Mouse (Mus musculus): ENCODE data around the gene Irgc1.

DNA sequence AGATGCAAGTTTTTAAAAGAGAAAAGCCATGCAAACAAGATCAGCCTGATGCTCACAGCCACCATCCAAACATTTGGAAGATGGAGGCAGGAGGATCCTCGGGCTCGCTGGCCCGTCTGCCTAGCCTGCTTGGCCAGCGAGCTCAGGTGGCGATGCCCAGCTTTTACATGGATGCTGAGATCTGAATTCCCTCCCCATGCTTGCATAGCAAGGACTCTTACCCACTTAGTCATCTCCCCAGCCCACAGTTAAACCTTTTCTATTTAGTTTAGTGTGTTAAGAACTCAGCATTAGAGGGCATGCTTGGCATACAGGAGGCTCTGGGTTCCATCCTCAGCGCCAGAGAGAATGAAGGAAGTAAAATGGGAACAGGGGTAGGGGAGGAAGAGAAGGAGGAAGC lies 12.9 kb downstream of the Irgc1 start:
- TF ChIP-seq EP300 (IDR thresholded peaks at IDR 0.05; ENCODE audit: insufficient read depth, low read depth, low read length) (no peak), POLR2A (IDR thresholded peaks at IDR 0.05; ENCODE audit: insufficient read depth, low read depth, low read length) (no peak), CTCF (IDR thresholded peaks at IDR 0.05) (no peak)
